Mouse (Mus musculus): ENCODE measurements around the gene Gadd45g. TPM values are rescaled to one million over a fixed set of nuclear protein-coding genes. Genes with fewer than 3 reads are reported as not detected.

Gadd45g gene
- polyA plus RNA-seq, 1 experiment from 2014 or later, result 26.6 TPM

Other genes with a start within 250 kb of the Gadd45g start
- gene Cks2, start 201.4 kb upstream of the Gadd45g start, polyA plus RNA-seq (2014; fragmentation: Nextera tagmentation; extraction: Ambion mirVana), result 414 and 561 TPM in 2 replicates
- 32.1 and 38.5 TPM in 2 replicates for gene Secisbp2, start 195.0 kb upstream of the Gadd45g start, polyA plus RNA-seq (2014; fragmentation: Nextera tagmentation; extraction: Ambion mirVana)
- 11.3 and 20.2 TPM in 2 replicates for gene Sema4d, start 52.9 kb upstream of the Gadd45g start, polyA plus RNA-seq (2014; fragmentation: Nextera tagmentation; extraction: Ambion mirVana)

Data from kidney, embryonic 14.5 days (tissue).